Mouse (Mus musculus) cerebellum, adult 9-11 months (tissue): ENCODE data around the gene Togaram1.

ENCODE experiments used
- DNase-seq: peaks from one replicate; pipeline ENCODE4 v3.0.0; 2022

Gene Togaram1

GRCm38 (mm10) chr12:64965124-64966026 lies at the start of gene Togaram1, which contains the start of gene Klhl28:
Gene Togaram1, plus strand, starts transcription at chr12:64965804.
Gene Klhl28, minus strand, starts transcription at chr12:64965534.
- DNase-seq = peak; percentile 99

GRCm38 (mm10) chr12:64916735-64917134 lies 48.9 kb upstream of the Togaram1 start:
- DNase-seq = no peak

DNA sequence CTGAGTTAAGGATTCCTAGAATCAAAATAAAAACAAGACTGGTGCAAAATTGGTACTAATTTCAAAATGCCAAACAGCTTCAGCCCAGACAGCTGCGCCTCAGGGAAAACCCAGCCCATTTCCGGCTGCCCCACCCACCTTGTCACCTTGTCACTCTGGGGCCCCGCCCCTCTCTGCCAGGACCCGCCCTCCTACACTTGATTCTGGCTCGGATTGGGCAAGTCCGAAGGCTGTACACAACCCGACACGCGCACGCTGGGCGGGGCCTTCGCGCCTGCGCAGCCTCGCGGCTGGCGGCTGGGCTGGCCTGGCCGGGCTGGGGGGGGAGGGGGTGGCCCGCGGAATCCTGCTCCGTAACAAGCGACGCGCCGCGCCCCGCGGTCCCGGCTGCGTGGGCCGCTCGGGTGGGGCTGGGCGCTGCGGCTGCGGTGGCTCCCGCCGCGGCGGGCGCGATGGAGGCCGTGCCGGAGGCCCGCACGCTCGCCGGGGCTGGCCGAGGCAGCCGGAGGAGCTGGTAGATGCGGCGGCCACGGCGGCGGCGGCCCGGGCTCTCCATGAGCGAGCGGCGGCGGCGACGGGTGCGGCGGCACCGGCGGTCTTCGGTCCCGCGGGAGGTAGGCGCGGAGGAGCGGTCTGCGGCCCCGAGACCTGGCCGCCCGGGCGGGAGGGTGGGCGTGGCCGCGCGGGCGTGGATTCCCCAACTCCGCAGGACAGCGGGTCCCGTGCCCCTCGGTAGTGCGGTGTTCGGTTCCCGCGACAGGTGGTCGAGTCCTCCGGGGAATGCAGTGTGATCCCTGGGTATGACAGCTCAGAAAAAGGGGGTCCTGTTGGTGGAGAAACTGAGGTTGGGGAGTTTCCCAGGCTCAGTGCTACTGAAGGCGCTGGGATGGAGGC lies 47.8 kb upstream of the Togaram1 start, which contains the start of gene Gm527:
TSS of gene Gm527 (plus strand) at position 329 of the 894 bp plus-strand sequence.
- peak; percentile 96 for DNase-seq

- no peak for DNase-seq
Observed at GRCm38 (mm10) chr12:64937493-64937892, 28.1 kb upstream of the Togaram1 start.

DNA sequence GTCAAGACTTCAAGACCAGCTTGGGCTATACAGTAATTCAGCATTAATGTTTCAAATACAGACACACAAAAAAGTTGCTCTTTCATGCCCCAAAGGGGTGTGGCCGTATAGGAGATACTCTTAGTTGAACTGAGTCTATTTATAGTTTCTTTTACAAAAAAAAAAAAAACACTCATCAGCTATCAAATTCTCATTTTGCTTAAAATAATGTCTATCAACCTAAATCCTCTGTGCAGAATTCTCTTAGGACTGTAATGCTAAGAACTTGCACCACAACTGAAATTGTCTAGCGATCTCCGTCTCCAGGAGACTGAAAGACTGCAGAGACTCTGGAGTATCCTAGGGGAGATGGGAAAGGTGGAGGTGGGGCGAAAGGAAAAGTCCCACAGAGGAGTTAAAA lies 1.0 kb upstream of the Togaram1 start:
- no peak for DNase-seq

DNA sequence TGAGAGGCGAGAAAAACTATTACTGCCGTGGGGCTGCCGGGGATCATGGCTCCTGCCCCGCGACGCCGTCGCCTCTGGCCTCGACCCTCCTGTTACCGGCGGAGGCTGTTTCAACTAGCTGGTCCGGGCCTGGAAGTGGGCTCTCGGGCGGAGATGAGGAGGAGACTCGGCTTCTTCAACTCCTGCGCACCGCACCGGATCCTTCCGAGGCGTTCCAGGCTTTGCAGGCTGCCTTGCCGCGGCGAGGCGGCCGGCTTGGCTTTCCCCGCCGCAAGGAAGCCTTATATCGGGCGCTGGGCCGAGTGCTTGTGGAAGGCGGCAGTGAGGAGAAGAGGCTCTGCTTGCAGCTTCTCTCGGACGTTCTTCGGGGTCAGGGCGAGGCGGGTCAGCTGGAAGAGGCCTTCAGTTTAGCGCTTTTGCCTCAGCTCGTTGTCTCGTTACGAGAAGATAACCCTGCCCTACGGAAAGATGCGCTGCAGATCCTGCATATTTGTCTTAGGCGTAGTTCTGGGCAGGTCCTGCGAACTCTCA lies 562 bp downstream of the Togaram1 start:
- no peak for DNase-seq

GRCm38 (mm10) chr12:64966652-64967435 lies 1.2 kb downstream of the Togaram1 start:
- DNase-seq = peak; percentile 21

GRCm38 (mm10) chr12:64967470-64967869 lies 1.9 kb downstream of the Togaram1 start:
- DNase-seq = peak; percentile 12

DNA sequence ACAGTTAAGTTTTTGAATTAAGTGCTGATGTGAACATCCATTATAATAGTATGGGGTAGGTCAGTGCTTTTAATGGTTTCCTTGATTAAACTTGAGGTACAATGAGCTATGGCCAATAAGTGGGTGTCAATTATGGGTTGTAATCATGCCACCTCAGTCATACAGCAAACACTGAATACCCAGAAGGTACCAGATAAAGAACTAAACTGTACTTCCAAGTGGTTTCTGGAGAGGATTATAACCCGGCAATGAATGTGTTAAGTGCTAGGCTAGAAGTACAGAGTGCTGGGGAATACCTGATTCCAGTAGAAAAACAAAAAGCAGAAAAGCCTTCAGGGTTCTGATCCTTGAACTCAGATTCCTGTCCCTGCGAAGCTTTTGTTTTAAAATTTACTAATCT lies 2.5 kb downstream of the Togaram1 start:
- no peak for DNase-seq

- no peak for DNase-seq
Observed at GRCm38 (mm10) chr12:64971399-64971798, 5.8 kb downstream of the Togaram1 start.

- no peak for DNase-seq
Observed at GRCm38 (mm10) chr12:64972063-64972462, 6.5 kb downstream of the Togaram1 start.

- DNase-seq = no peak
Observed at GRCm38 (mm10) chr12:64975558-64975957, 10.0 kb downstream of the Togaram1 start.

DNA sequence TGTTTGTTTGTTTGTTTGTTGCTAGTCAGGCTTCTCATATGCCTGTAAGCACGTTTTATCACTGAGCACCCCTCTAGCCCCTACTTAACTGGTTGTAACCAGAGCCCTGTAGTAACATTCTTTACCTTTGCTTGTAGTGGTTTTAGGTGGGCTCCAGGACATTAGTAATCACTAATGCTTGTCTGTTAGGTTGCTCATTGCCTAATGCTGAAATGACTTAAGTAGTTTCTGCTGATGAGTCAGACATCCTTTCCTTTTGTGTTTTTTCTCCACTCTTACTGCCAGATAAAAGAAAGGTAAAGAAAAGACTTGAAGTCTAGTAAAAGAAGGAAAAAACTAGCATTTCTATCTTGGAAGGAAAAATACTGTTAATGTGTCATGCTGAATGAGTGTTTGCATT lies 10.6 kb downstream of the Togaram1 start:
- DNase-seq = no peak

- DNase-seq = no peak
Observed at GRCm38 (mm10) chr12:64977518-64977917, 11.9 kb downstream of the Togaram1 start.

GRCm38 (mm10) chr12:65007725-65008124 lies 42.1 kb downstream of the Togaram1 start:
- DNase-seq = no peak

- no peak for DNase-seq
Observed at GRCm38 (mm10) chr12:65022842-65023241, 57.2 kb downstream of the Togaram1 start.

DNA sequence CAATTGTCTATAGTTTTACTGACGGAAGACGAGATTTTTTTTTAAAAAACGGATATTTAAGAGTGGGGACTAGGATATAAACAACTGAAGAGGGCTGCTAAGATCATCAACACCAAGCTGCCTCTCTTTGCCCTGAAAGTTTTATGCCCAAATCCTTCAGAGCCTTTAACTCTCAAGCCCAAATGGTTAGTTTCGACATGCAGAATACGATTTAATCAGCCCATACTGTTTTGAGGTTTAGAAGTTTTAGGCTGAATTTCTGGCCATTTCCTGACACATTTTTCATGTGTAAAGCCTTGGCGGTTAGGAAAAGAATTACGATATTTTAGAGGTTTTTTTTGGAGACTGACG lies 70.2 kb downstream of the Togaram1 start:
- no peak for DNase-seq

DNA sequence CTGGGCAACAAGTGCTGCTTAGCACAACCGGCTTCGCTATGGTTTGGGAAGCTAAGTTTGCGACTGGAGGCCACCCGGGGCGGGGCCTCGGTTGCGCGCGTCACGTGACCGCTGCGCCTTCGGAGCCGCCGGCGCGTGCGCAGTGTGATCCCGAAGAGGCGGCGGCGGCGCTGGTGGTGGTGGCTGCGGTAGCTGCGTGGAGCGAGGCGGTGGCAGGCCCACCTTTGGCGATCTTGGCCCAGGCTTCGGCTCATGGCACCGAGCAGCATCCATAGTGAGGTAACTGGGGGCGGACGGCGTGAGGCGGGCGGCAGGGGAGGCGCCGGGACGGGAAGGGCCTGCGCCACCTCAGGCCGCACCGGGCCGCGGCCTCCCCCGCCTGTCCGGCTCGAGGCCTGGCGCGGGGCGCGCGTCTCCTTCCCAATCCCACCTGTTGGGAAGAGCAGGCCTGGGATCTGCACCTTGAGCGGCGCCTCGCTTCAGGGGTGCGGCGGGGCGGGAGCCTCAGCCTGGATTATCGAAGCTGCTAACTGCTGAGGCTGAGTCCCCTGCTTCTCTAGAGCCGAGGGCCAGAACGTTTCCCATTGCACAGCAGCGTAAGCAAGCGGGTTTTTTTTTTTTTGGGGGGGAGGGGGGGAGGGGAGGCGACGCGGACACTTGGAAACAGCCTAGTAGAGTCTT lies 70.7 kb downstream of the Togaram1 start, which contains the start of gene Prpf39:
TSS of gene Prpf39 (plus strand) at position 144 of the 681 bp plus-strand sequence.
- peak; percentile 90 for DNase-seq

DNA sequence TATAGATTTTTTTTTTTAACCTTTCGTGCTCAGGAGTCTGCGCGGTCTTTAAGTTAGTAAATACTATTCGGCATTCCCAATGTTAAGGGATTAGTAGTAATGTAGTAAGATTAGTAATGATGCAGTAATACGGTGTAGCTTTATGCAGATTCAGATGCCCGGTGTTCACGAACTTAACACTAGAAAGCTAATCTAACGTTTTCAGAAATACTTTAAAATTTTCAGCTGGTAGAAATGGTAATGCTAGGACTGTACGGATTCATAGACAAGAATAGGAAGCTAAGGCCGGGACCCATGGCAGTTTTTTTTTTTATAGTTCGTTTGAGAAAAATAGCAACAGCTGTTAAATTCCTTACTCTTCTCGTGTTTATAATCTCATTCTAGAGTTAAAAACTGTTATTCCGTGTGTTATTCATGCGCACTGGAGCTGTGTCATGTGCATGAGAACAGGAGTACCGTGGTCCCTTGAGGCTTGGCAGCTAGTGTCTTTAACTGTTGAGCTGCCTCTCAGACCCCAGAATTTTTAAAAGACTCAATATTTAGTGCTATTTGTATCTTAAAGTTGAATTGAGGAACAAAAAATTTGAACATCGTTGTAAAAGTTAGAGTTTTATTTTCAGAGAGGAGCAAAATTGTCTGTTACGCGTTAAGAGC lies 71.4 kb downstream of the Togaram1 start:
- DNase-seq = no peak

DNA sequence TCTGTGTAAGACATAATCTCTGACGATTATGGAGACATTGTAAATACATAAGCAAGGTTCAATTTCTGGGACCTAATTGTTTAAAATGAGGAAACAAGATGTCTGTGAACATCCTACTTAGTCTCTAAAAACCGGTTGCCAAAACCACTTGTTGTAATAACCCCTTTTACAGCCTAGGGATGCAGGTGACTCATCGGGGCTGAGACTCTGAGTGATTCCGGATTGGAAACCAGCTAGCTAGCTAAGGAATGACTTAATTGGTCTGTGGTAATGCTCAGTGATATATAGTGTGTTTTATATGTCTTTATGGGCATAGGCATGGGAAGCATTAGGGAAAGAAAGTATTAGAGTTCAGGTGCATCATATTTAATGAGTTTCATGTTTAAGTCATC lies 71.9 kb downstream of the Togaram1 start:
- no peak for DNase-seq

- no peak for DNase-seq
Observed at GRCm38 (mm10) chr12:65048799-65049198, 83.2 kb downstream of the Togaram1 start.
